ENCODE assay signal across 20 mouse cellular contexts in the genomic region with DNA sequence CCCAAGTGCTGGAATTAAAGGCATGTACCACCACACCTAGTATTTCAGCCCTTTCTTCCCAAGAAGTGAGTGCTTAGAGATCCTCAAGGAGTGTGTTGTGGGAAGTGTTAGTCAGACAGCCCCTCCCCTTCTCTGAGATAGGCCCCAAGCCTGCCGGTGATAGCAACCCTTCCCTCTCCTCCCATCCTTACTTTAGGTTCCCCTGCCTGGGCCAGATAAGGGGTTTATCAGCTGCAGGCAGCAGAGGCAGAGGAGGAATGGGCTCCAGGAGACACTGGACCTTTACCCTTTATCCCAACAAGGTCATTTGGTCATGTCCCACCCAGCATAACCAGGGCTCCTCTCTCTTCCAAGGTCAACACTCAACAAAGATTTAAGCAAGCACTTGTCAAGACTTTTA. TPM values are rescaled to one million over a fixed set of nuclear protein-coding genes. Genes with fewer than 3 reads are reported as not detected.
A peak's percentile ranks its signal among the peaks of the same experiment; 100 is the strongest.
DNase-seq lines count a peak whose midpoint lies in the region; ATAC-seq and TF ChIP-seq lines count a peak whose summit lies in the region.
"Had no signal": no experiment of that assay in that cellular context is flagged by ENCODE, and none has a peak within 500 bp of the region (broad histone marks: within the 10 kb centered on the region; RNA-seq: fewer than 3 reads in every experiment).

No protein-coding gene starts in this region.

- H3K27ac ChIP-seq in heart, embryonic 12.5 days (ENCODE audit: poor library complexity, severe bottlenecking), result peak overlapping the region; percentile 72
- H3K27ac ChIP-seq in heart, adult 2 months, result no peak overlapping the region
- H3K27ac ChIP-seq in MEL (ENCODE audit: control insufficient read depth, low read depth, low read length), result peak overlapping the region; percentile 99
- H3K27ac ChIP-seq: forebrain, embryonic 12.5 days; gastrocnemius, adult 2 months; neural tube, embryonic 12.5 days had no signal

- H3K4me3 ChIP-seq in heart, embryonic 12.5 days, result peak overlapping the region; percentile 22; the same call in 1 of the 2 replicates
- no peak overlapping the region for H3K4me3 ChIP-seq in heart, adult 2 months
- peak overlapping the region; percentile 48 to 88 for H3K4me3 ChIP-seq in MEL (ENCODE audit: control insufficient read depth in 1 of 2, insufficient read depth in 1 of 2, low read depth in 2 of 2, low read length in 2 of 2)
- H3K4me3 ChIP-seq: forebrain, embryonic 12.5 days; gastrocnemius, adult 2 months; neural tube, embryonic 12.5 days had no signal

- H3K27me3 ChIP-seq in heart, embryonic 12.5 days (replicated peaks), result no peaks in the 10 kb centered on the region
- H3K27me3 ChIP-seq in heart, adult 2 months (ENCODE audit: control insufficient read depth, insufficient read depth, low read length), result no peaks in the 10 kb centered on the region
- H3K27me3 ChIP-seq in MEL (ENCODE audit: control insufficient read depth in 1 of 2, insufficient read depth in 2 of 2, low read length in 2 of 2), result no peaks in the 10 kb centered on the region
- H3K27me3 ChIP-seq: Patski had no signal

- no peaks in the 10 kb centered on the region for H3K9me3 ChIP-seq in heart, embryonic 12.5 days (replicated peaks)
- no peaks in the 10 kb centered on the region for H3K9me3 ChIP-seq in MEL (replicated peaks; ENCODE audit: insufficient read depth, low read length)
- H3K9me3 ChIP-seq: forebrain, embryonic 12.5 days; neural tube, embryonic 12.5 days had no signal

- H3K4me2 ChIP-seq in heart, embryonic 12.5 days, result peak overlapping the region; percentile 45
- H3K4me2 ChIP-seq: forebrain, embryonic 12.5 days; neural tube, embryonic 12.5 days had no signal

- H3K79me2 ChIP-seq in heart, adult 2 months (replicated peaks; ENCODE audit: control insufficient read depth, insufficient read depth, low read length), result no peaks in the 10 kb centered on the region
- peaks cover 57% of the 10 kb centered on the region for H3K79me2 ChIP-seq in MEL (ENCODE audit: control insufficient read depth, insufficient read depth, low read length, poor library complexity)

- no peak for TF ChIP-seq POLR2A in heart, adult 2 months (IDR thresholded peaks at IDR 0.05; ENCODE audit: insufficient read depth, low read depth, low read length)
- TF ChIP-seq POLR2A in MEL (IDR thresholded peaks at IDR 0.05; ENCODE audit: control insufficient read depth in 1 of 2, insufficient read depth in 1 of 2, low read depth in 1 of 2, low read length in 2 of 2, poor library complexity in 1 of 2), result peak in 1 of 2 experiments; percentile 63; a peak in 2 of 4 replicates

- peaks cover 20% of the 10 kb centered on the region for H3K4me1 ChIP-seq in heart, embryonic 12.5 days (replicated peaks)
- no peaks in the 10 kb centered on the region for H3K4me1 ChIP-seq in heart, adult 2 months (ENCODE audit: control insufficient read depth, insufficient read depth, low read length)
- H3K4me1 ChIP-seq in MEL (ENCODE audit: control insufficient read depth in 1 of 2, insufficient read depth in 2 of 2, low read length in 2 of 2), result peaks cover under 1 to 12% of the 10 kb centered on the region in 2 experiments

- 7% methylated on average over 1 of the region's 1 CpGs for WGBS in heart, embryonic 12.5 days
- 16% methylated on average over 1 of the region's 1 CpGs for WGBS in heart, adult 2 months

- peak; percentile 79 for ATAC-seq in heart, embryonic 12.5 days (ENCODE audit: insufficient number of reproducible peaks, low FRiP score)
- ATAC-seq in erythroid progenitor cell, adult 5-6 weeks (replicated peaks; ENCODE audit: low FRiP score, poor library complexity, severe bottlenecking), result peak; percentile 70
- ATAC-seq: Patski had no signal

- TF ChIP-seq CTCF in heart, adult 2 months (IDR thresholded peaks at IDR 0.05), result no peak
- no peak for TF ChIP-seq CTCF in MEL (IDR thresholded peaks at IDR 0.05 in 2 of 3, conservative IDR thresholded peaks at IDR 0.05 in 1 of 3; ENCODE audit: control insufficient read depth in 1 of 3, insufficient read depth in 1 of 3, low read depth in 2 of 3, low read length in 3 of 3, poor library complexity in 1 of 3, severe bottlenecking in 1 of 3)

- no peak overlapping the region for H3K9ac ChIP-seq in heart, embryonic 12.5 days
- H3K9ac ChIP-seq in heart, adult 2 months (ENCODE audit: low read depth, low read length), result no peak overlapping the region
- peak overlapping the region; percentile 98 for H3K9ac ChIP-seq in MEL (ENCODE audit: control insufficient read depth, low read depth, low read length, poor library complexity, severe bottlenecking)
- H3K9ac ChIP-seq: forebrain, embryonic 12.5 days; neural tube, embryonic 12.5 days had no signal

- DNase-seq in heart, adult 2 months, result no peak
- peak; percentile 82 for DNase-seq in MEL (ENCODE audit: low read depth, low spot score)
- DNase-seq in spleen, postnatal 10 days (ENCODE audit: low spot score in 2 of 2), result peak; percentile 81 to 86
- DNase-seq in urinary bladder, postnatal 10 days (ENCODE audit: low spot score), result no peak
- DNase-seq in urinary bladder, postnatal 14 days (ENCODE audit: low spot score), result no peak
- no peak for DNase-seq in ovary, postnatal 14 days (ENCODE audit: low spot score)
- DNase-seq: adrenal gland, adult 8-10 months; cerebellum, adult 18-20 months; embryo, embryonic 11 days; gastrocnemius, adult 2 months; kidney, adult 11 months; lung, adult 2 months; midbrain, embryonic 14.5 days had no signal

- intact Hi-C loops in heart, adult 2 months (cut with DNase I), result loop anchor here (2.0 kb wide), 2 partner anchors 29 to 55 kb away; no protein-coding TSS in a partner anchor

- TF ChIP-seq EP300 in heart, adult 2 months (IDR thresholded peaks at IDR 0.05; ENCODE audit: insufficient read depth, low read depth, low read length), result no peak
- peak; percentile 92 to 95 for TF ChIP-seq EP300 in MEL (IDR thresholded peaks at IDR 0.05; ENCODE audit: low read depth in 1 of 2, low read length in 2 of 2)

- H3K36me3 ChIP-seq in heart, embryonic 12.5 days, result peaks cover 26% of the 10 kb centered on the region
- H3K36me3 ChIP-seq in heart, adult 2 months (ENCODE audit: control insufficient read depth, insufficient read depth, low read length), result peaks cover 3% of the 10 kb centered on the region
- peaks cover 0 to 25% of the 10 kb centered on the region in 2 experiments; a peak in 3 of 4 replicates for H3K36me3 ChIP-seq in MEL (ENCODE audit: control insufficient read depth in 1 of 2, insufficient read depth in 2 of 2, low read length in 2 of 2)

- no peak for TF ChIP-seq RAD21 in MEL (IDR thresholded peaks at IDR 0.05; ENCODE audit: low read depth, low read length)

TF ChIP-seq in MEL, 35 proteins besides CTCF, POLR2A, EP300 and RAD21 (continues in another document):
- TF ChIP-seq POLR2AphosphoS5 (IDR thresholded peaks at IDR 0.05; ENCODE audit: borderline replicate concordance, low read depth, low read length), result no peak

RNA-seq across cellular contexts. Expression of a gene that starts 6.6 kb away (rescaled TPM):
- 12.1 and 12.4 TPM in 2 replicates for polyA plus RNA-seq in heart, embryonic 12.5 days (2016; fragmentation: Nextera tagmentation; extraction: Ambion mirVana)
- 1 to 10 TPM in 1 of 2 experiments, under 1 TPM in 1; 0.86 to 2.0 TPM for total RNA-seq in heart, adult 2 months (2021)
- 1.6 and 1.9 TPM in 2 replicates for polyA plus RNA-seq in heart, adult 2 months (2012; rRNA removed)
- total RNA-seq in MEL (2012; rRNA removed), result 63.9 and 74.6 TPM in 2 replicates
- polyA plus RNA-seq in MEL (2012; ENCODE audit: insufficient read depth in 1 of 2, insufficient read length in 2 of 2, low read depth in 1 of 2, low replicate concordance in 2 of 2, missing spikeins in 1 of 2), result 100 to 1,000 TPM in 1 of 2 experiments, not detected in 1; 103 TPM
- total RNA-seq in erythroid progenitor cell, adult 5-6 weeks (2015; ENCODE audit: low replicate concordance), result 368 and 436 TPM in 2 replicates
- 353 and 370 TPM in 2 replicates for total RNA-seq in erythroid progenitor cell, adult 5-6 weeks (2017; ENCODE audit: low replicate concordance)
- total RNA-seq: gastrocnemius, adult 2 months; left cerebral cortex, adult 8-10 months had no signal
- polyA plus RNA-seq: Patski had no signal

RNA-seq across cellular contexts. Expression of a gene that starts 11.4 kb away (rescaled TPM):
- 554 and 557 TPM in 2 replicates for polyA plus RNA-seq in heart, embryonic 12.5 days (2016; fragmentation: Nextera tagmentation; extraction: Ambion mirVana)
- 100 to 1,000 TPM; 143 to 149 TPM for total RNA-seq in heart, adult 2 months (2021)
- polyA plus RNA-seq in heart, adult 2 months (2012; rRNA removed), result 59.4 and 109 TPM in 2 replicates
- total RNA-seq in MEL (2012; rRNA removed), result 322 and 402 TPM in 2 replicates
- 100 to 1,000 TPM in 1 of 2 experiments, not detected in 1; 900 TPM for polyA plus RNA-seq in MEL (2012; ENCODE audit: insufficient read depth in 1 of 2, insufficient read length in 2 of 2, low read depth in 1 of 2, low replicate concordance in 2 of 2, missing spikeins in 1 of 2)
- 198 and 238 TPM in 2 replicates for total RNA-seq in erythroid progenitor cell, adult 5-6 weeks (2015; ENCODE audit: low replicate concordance)
- 338 and 377 TPM in 2 replicates for total RNA-seq in erythroid progenitor cell, adult 5-6 weeks (2017; ENCODE audit: low replicate concordance)

RNA-seq across cellular contexts. Expression of a gene that starts 12.0 kb away (rescaled TPM):
- 150 and 164 TPM in 2 replicates for polyA plus RNA-seq in heart, embryonic 12.5 days (2016; fragmentation: Nextera tagmentation; extraction: Ambion mirVana)
- total RNA-seq in heart, adult 2 months (2021), result 10 to 100 TPM; 56.5 to 57.0 TPM
- polyA plus RNA-seq in heart, adult 2 months (2012; rRNA removed), result 15.6 and 39.9 TPM in 2 replicates
- 39.8 and 40.5 TPM in 2 replicates for total RNA-seq in MEL (2012; rRNA removed)
- polyA plus RNA-seq in MEL (2012; ENCODE audit: insufficient read depth in 1 of 2, insufficient read length in 2 of 2, low read depth in 1 of 2, low replicate concordance in 2 of 2, missing spikeins in 1 of 2), result 10 to 100 TPM; 42.4 to 67.1 TPM
- 181 and 243 TPM in 2 replicates for total RNA-seq in erythroid progenitor cell, adult 5-6 weeks (2015; ENCODE audit: low replicate concordance)
- 214 and 236 TPM in 2 replicates for total RNA-seq in erythroid progenitor cell, adult 5-6 weeks (2017; ENCODE audit: low replicate concordance)

RNA-seq across cellular contexts. Expression of a gene that starts 20.9 kb away (rescaled TPM):
- polyA plus RNA-seq in heart, embryonic 12.5 days (2016; fragmentation: Nextera tagmentation; extraction: Ambion mirVana), result 166 TPM in 2 replicates
- 10 to 100 TPM; 50.2 to 55.2 TPM for total RNA-seq in heart, adult 2 months (2021)
- 58.7 and 96.8 TPM in 2 replicates for polyA plus RNA-seq in heart, adult 2 months (2012; rRNA removed)
- 46.7 and 48.0 TPM in 2 replicates for total RNA-seq in MEL (2012; rRNA removed)
- 100 to 1,000 TPM; 117 to 822 TPM for polyA plus RNA-seq in MEL (2012; ENCODE audit: insufficient read depth in 1 of 2, insufficient read length in 2 of 2, low read depth in 1 of 2, low replicate concordance in 2 of 2, missing spikeins in 1 of 2)
- 158 and 167 TPM in 2 replicates for total RNA-seq in erythroid progenitor cell, adult 5-6 weeks (2015; ENCODE audit: low replicate concordance)
- 37.6 and 42.4 TPM in 2 replicates for total RNA-seq in erythroid progenitor cell, adult 5-6 weeks (2017; ENCODE audit: low replicate concordance)

RNA-seq across cellular contexts. Expression of a gene that starts 58.8 kb away (rescaled TPM):
- polyA plus RNA-seq in heart, embryonic 12.5 days (2016; fragmentation: Nextera tagmentation; extraction: Ambion mirVana), result 0.17 and 0.29 TPM in 2 replicates
- not detected for total RNA-seq in heart, adult 2 months (2021)
- 0.06 TPM in 1 of 2 replicates, not detected in the other for polyA plus RNA-seq in heart, adult 2 months (2012; rRNA removed)
- 0.12 TPM in 1 of 2 replicates, not detected in the other for total RNA-seq in MEL (2012; rRNA removed)
- polyA plus RNA-seq in MEL (2012; ENCODE audit: insufficient read depth in 1 of 2, insufficient read length in 2 of 2, low read depth in 1 of 2, low replicate concordance in 2 of 2, missing spikeins in 1 of 2), result under 1 TPM in 1 of 2 experiments, not detected in 1; 0.21 TPM
- 0.72 TPM in 1 of 2 replicates, not detected in the other for total RNA-seq in erythroid progenitor cell, adult 5-6 weeks (2015; ENCODE audit: low replicate concordance)
- total RNA-seq in erythroid progenitor cell, adult 5-6 weeks (2017; ENCODE audit: low replicate concordance), result 3.9 TPM in 1 of 2 replicates, not detected in the other
- total RNA-seq: adrenal gland, adult 8-10 months; gastrocnemius, adult 2 months had no signal
- polyA plus RNA-seq: C2C12, Patski had no signal

Comparison
In these comparisons a context has a peak if more than half of its experiments do, and no peak if none do; other contexts are left out.
1. DNase-seq: peak in MEL (single experiment) and spleen, postnatal 10 days (2 of 2); none in heart, adult 2 months (0 of 2), urinary bladder, postnatal 10 days (single experiment), urinary bladder, postnatal 14 days (single experiment) and ovary, postnatal 14 days (single experiment).
2. RNA of a gene that starts 6.6 kb away (total RNA-seq): 353 to 436 TPM in erythroid progenitor cell, adult 5-6 weeks and 63.9 to 74.6 TPM in MEL; 0.86 to 2.0 TPM in heart, adult 2 months; every median in the first group is over 10 times any median in the second.